Mouse (Mus musculus) kidney, embryonic 14.5 days (tissue): ENCODE data around the gene Stard10. TPM values are rescaled to one million over a fixed set of nuclear protein-coding genes. Genes with fewer than 3 reads are reported as not detected.

ENCODE experiments used
- ATAC-seq: fragments of 200-750 bp; cut with Nextera tagmentation; 2 replicates; pipeline ENCODE4 v1.8.0; 2017; ENCODE audit warnings: moderate number of reproducible peaks, mild to moderate bottlenecking, moderate TSS enrichment, moderate library complexity; ENCODE audit not compliant: low FRiP score, low TSS enrichment
- H3K27ac ChIP-seq: fragments of 300-500 bp; sonication (generic); 2 replicates; pipeline ENCODE4 v1.5.1; 2014; ENCODE audit warnings: low read depth, mild to moderate bottlenecking, low read length, moderate library complexity, mixed read lengths
- H3K27me3 ChIP-seq: fragments of 300-500 bp; sonication (generic); 2 replicates; pipeline ENCODE4 v1.6.1; 2014; ENCODE audit warnings: mild to moderate bottlenecking, low read length; ENCODE audit not compliant: control insufficient read depth, insufficient read depth
- H3K36me3 ChIP-seq: fragments of 300-500 bp; sonication (generic); 2 replicates; pipeline ENCODE4 v1.6.1; 2014; ENCODE audit warnings: low read length, mixed read lengths; ENCODE audit not compliant: control insufficient read depth, insufficient read depth
- H3K4me1 ChIP-seq: fragments of 300-500 bp; sonication (generic); 2 replicates; pipeline ENCODE4 v1.6.1; 2014; ENCODE audit warnings: low read length, mixed read lengths; ENCODE audit not compliant: control insufficient read depth, insufficient read depth
- H3K4me2 ChIP-seq: fragments of 300-500 bp; sonication (generic); replicated peaks from 2 replicates; pipeline ENCODE4 v1.6.1; 2014; ENCODE audit warnings: low read depth, mild to moderate bottlenecking, low read length
- H3K4me3 ChIP-seq: fragments of 300-500 bp; sonication (generic); 2 replicates; pipeline ENCODE4 v1.5.1; 2014; ENCODE audit warnings: mild to moderate bottlenecking, low read length
- H3K9ac ChIP-seq: fragments of 300-500 bp; sonication (generic); 2 replicates; pipeline ENCODE4 v1.6.1; 2014; ENCODE audit warnings: low read depth, mild to moderate bottlenecking, low read length, moderate library complexity
- H3K9me3 ChIP-seq: fragments of 300-500 bp; sonication (generic); 2 replicates; pipeline ENCODE4 v1.6.1; 2016; ENCODE audit warnings: low read length; ENCODE audit not compliant: control insufficient read depth
- WGBS: fragments of 180-500 bp; shearing (Covaris S2); extraction: QIAGEN DNeasy Blood & Tissue Kit; methylation state at CpG from one replicate; pipeline ENCODE4 v1.1.7; 2014; 5-methylcytosine and 5-hydroxymethylcytosine counted together
- polyA plus RNA-seq: library from polyadenylated mRNA; unstranded; fragments of >200 nt; fragmentation: Nextera tagmentation; extraction: Ambion mirVana; gene quantifications from 2 replicates; pipeline ENCODE4 v1.2.1, GENCODE M21; 2014

Gene Stard10
- polyA plus RNA-seq, 1 experiment from 2014 or later = 59.6 TPM

GRCm38 (mm10) chr7:101313033-101313432 is 3.9 kb upstream of the Stard10 start:
- H3K9ac ChIP-seq = no peak overlapping the region
- no peak overlapping the region for H3K4me3 ChIP-seq
- WGBS = 60% methylated on average over 3 of the region's 3 CpGs
- no peaks in the 10 kb centered on the region for H3K9me3 ChIP-seq
- no peak overlapping the region for H3K27ac ChIP-seq
- ATAC-seq = peak; percentile 3; the same call in 1 of the 2 replicates
- no peaks in the 10 kb centered on the region for H3K4me1 ChIP-seq
- H3K4me2 ChIP-seq = no peak overlapping the region
- H3K36me3 ChIP-seq = no peaks in the 10 kb centered on the region
- no peaks in the 10 kb centered on the region for H3K27me3 ChIP-seq

GRCm38 (mm10) chr7:101314396-101314795 is 2.5 kb upstream of the Stard10 start:
- WGBS = 72% methylated on average over 5 of the region's 5 CpGs
- H3K27me3 ChIP-seq = no peaks in the 10 kb centered on the region

GRCm38 (mm10) chr7:101315699-101316098 is 1.2 kb upstream of the Stard10 start:
- H3K27ac ChIP-seq = no peak overlapping the region
- H3K4me3 ChIP-seq = no peak overlapping the region
- H3K4me2 ChIP-seq = no peak overlapping the region
- H3K27me3 ChIP-seq = no peaks in the 10 kb centered on the region
- H3K9me3 ChIP-seq = no peaks in the 10 kb centered on the region
- H3K4me1 ChIP-seq = no peaks in the 10 kb centered on the region
- no peak for ATAC-seq
- H3K9ac ChIP-seq = no peak overlapping the region
- no peaks in the 10 kb centered on the region for H3K36me3 ChIP-seq

More at GRCm38 (mm10) chr7:101314396-101314795, 2.5 kb upstream of the Stard10 start:
- no peak overlapping the region for H3K4me3 ChIP-seq
- H3K9ac ChIP-seq = no peak overlapping the region
- H3K36me3 ChIP-seq = no peaks in the 10 kb centered on the region
- H3K4me2 ChIP-seq = no peak overlapping the region
- H3K4me1 ChIP-seq = no peaks in the 10 kb centered on the region
- no peak overlapping the region for H3K27ac ChIP-seq
- no peak for ATAC-seq
- H3K9me3 ChIP-seq = no peaks in the 10 kb centered on the region

GRCm38 (mm10) chr7:101316591-101317001 is 290 bp upstream of the Stard10 start:
- no peak for ATAC-seq
- H3K4me3 ChIP-seq = no peak overlapping the region
- H3K4me2 ChIP-seq = no peak overlapping the region
- H3K27me3 ChIP-seq = no peaks in the 10 kb centered on the region
- no peaks in the 10 kb centered on the region for H3K4me1 ChIP-seq
- no peaks in the 10 kb centered on the region for H3K36me3 ChIP-seq
- WGBS = 65% methylated on average over 6 of the region's 6 CpGs
- no peaks in the 10 kb centered on the region for H3K9me3 ChIP-seq
- H3K9ac ChIP-seq = no peak overlapping the region
- no peak overlapping the region for H3K27ac ChIP-seq

- WGBS = 64% methylated on average over 4 of the region's 4 CpGs
- no peak overlapping the region for H3K4me2 ChIP-seq
Observed at GRCm38 (mm10) chr7:101318848-101319247, 2.0 kb downstream of the Stard10 start.

GRCm38 (mm10) chr7:101319796-101320195 is 2.9 kb downstream of the Stard10 start:
- no peak for ATAC-seq
- H3K4me1 ChIP-seq = peaks cover 3% of the 10 kb centered on the region; the same call in 1 of the 2 replicates
- no peak overlapping the region for H3K4me2 ChIP-seq
- H3K9ac ChIP-seq = no peak overlapping the region
- no peaks in the 10 kb centered on the region for H3K9me3 ChIP-seq
- WGBS = 93% methylated on average over 1 of the region's 1 CpGs
- no peak overlapping the region for H3K27ac ChIP-seq
- no peaks in the 10 kb centered on the region for H3K36me3 ChIP-seq
- H3K27me3 ChIP-seq = no peaks in the 10 kb centered on the region
- H3K4me3 ChIP-seq = no peak overlapping the region

More at GRCm38 (mm10) chr7:101318848-101319247, 2.0 kb downstream of the Stard10 start:
- no peak overlapping the region for H3K4me3 ChIP-seq
- ATAC-seq = no peak
- H3K9ac ChIP-seq = no peak overlapping the region
- H3K36me3 ChIP-seq = no peaks in the 10 kb centered on the region
- no peaks in the 10 kb centered on the region for H3K9me3 ChIP-seq
- H3K27ac ChIP-seq = no peak overlapping the region
- H3K27me3 ChIP-seq = no peaks in the 10 kb centered on the region
- H3K4me1 ChIP-seq = peaks cover 3% of the 10 kb centered on the region; the same call in 1 of the 2 replicates

GRCm38 (mm10) chr7:101320399-101321217 is 3.7 kb downstream of the Stard10 start:
- Histone ChIP-seq H3K27ac (peak overlapping the region; percentile 65), H3K9ac (peak overlapping the region; percentile 82), H3K9me3 (no peaks in the 10 kb centered on the region), H3K36me3 (no peaks in the 10 kb centered on the region), H3K27me3 (no peaks in the 10 kb centered on the region), H3K4me1 (peaks cover 3% of the 10 kb centered on the region; the same call in 1 of the 2 replicates), H3K4me2 (peak overlapping the region; percentile 94), H3K4me3 (peak overlapping the region; percentile 65)
- peak; percentile 82 for ATAC-seq
- 4% methylated on average over 31 of the region's 37 CpGs for WGBS

- Histone ChIP-seq H3K27me3 (no peaks in the 10 kb centered on the region), H3K4me2 (peak overlapping the region; percentile 94), H3K27ac (peak overlapping the region; percentile 65), H3K4me3 (peak overlapping the region; percentile 65), H3K9ac (peak overlapping the region; percentile 82), H3K4me1 (peaks cover 3% of the 10 kb centered on the region; the same call in 1 of the 2 replicates), H3K36me3 (no peaks in the 10 kb centered on the region), H3K9me3 (no peaks in the 10 kb centered on the region)
- ATAC-seq = peak; percentile 75
- WGBS = 1% methylated on average over 47 of the region's 61 CpGs
Observed at GRCm38 (mm10) chr7:101321218-101321827, 4.4 kb downstream of the Stard10 start.

GRCm38 (mm10) chr7:101323141-101323594 is 6.3 kb downstream of the Stard10 start:
- no peaks in the 10 kb centered on the region for H3K27me3 ChIP-seq
- H3K4me2 ChIP-seq = peak overlapping the region; percentile 94
- 0 out of 2 replicates have a peak overlapping the region, but pooled peaks have one; percentile 13 for H3K9ac ChIP-seq
- H3K27ac ChIP-seq = peak overlapping the region; percentile 45; the same call in 1 of the 2 replicates
- peaks cover 7% of the 10 kb centered on the region for H3K4me1 ChIP-seq
- 53% methylated on average over 4 of the region's 4 CpGs for WGBS
- H3K36me3 ChIP-seq = no peaks in the 10 kb centered on the region
- 0 out of 2 replicates have a peak, but pooled peaks have one; percentile 5 for ATAC-seq
- peak overlapping the region; percentile 65; the same call in 1 of the 2 replicates for H3K4me3 ChIP-seq
- H3K9me3 ChIP-seq = no peaks in the 10 kb centered on the region
